Mouse (Mus musculus): ENCODE measurements around the gene Hnf1a. TPM values are rescaled to one million over a fixed set of nuclear protein-coding genes. Genes with fewer than 3 reads are reported as not detected.
A peak's percentile ranks its signal among the peaks of the same experiment; 100 is the strongest.
"Not testable (repeated sequence)": the region's sequence is repeated elsewhere in the genome, so short reads cannot be mapped to it uniquely, and the experiment has no call there.

Gene Hnf1a
- polyA plus RNA-seq, 1 experiment from 2014 or later: 0.15 TPM

- H3K9ac ChIP-seq; H3K4me1 ChIP-seq (replicated peaks); H3K9me3 ChIP-seq (replicated peaks); ATAC-seq (replicated peaks; ENCODE audit: insufficient number of reproducible peaks, insufficient read depth, low FRiP score, low read depth); H3K4me3 ChIP-seq; H3K27ac ChIP-seq; H3K36me3 ChIP-seq; H3K4me2 ChIP-seq; H3K27me3 ChIP-seq: not testable (repeated sequence)
- 87% methylated on average over 5 of the region's 5 CpGs for WGBS
Observed at GRCm38 (mm10) chr5:114917357-114917756, 53.5 kb downstream of the Hnf1a start.

- 78% methylated on average over 4 of the region's 4 CpGs for WGBS
- no peak overlapping the region for H3K4me2 ChIP-seq
Observed at GRCm38 (mm10) chr5:114916777-114917176, 54.1 kb downstream of the Hnf1a start.

GRCm38 (mm10) chr5:114915854-114916253 lies 55.0 kb downstream of the Hnf1a start:
- Histone ChIP-seq H3K9ac (no peak overlapping the region), H3K4me2 (no peak overlapping the region), H3K4me3 (no peak overlapping the region), H3K4me1 (replicated peaks) (no peaks in the 10 kb centered on the region), H3K36me3 (no peaks in the 10 kb centered on the region), H3K27ac (no peak overlapping the region), H3K27me3 (no peaks in the 10 kb centered on the region), H3K9me3 (replicated peaks) (no peaks in the 10 kb centered on the region)
- WGBS: 78% methylated on average over 5 of the region's 5 CpGs
- ATAC-seq (replicated peaks; ENCODE audit: insufficient number of reproducible peaks, insufficient read depth, low FRiP score, low read depth): no peak

More at GRCm38 (mm10) chr5:114916777-114917176, 54.1 kb downstream of the Hnf1a start:
- Histone ChIP-seq H3K36me3 (no peaks in the 10 kb centered on the region), H3K9ac (no peak overlapping the region), H3K4me3 (no peak overlapping the region), H3K27ac (no peak overlapping the region), H3K27me3 (no peaks in the 10 kb centered on the region), H3K9me3 (replicated peaks) (no peaks in the 10 kb centered on the region), H3K4me1 (replicated peaks) (no peaks in the 10 kb centered on the region)
- ATAC-seq (replicated peaks; ENCODE audit: insufficient number of reproducible peaks, insufficient read depth, low FRiP score, low read depth): no peak

- 0 out of 2 replicates have a peak, but pooled peaks have one; percentile 39 for ATAC-seq (replicated peaks; ENCODE audit: insufficient number of reproducible peaks, insufficient read depth, low FRiP score, low read depth)
- Histone ChIP-seq H3K9ac (no peak overlapping the region), H3K27me3 (no peaks in the 10 kb centered on the region), H3K9me3 (replicated peaks) (no peaks in the 10 kb centered on the region), H3K36me3 (no peaks in the 10 kb centered on the region), H3K4me2 (no peak overlapping the region), H3K4me1 (replicated peaks) (no peaks in the 10 kb centered on the region), H3K4me3 (no peak overlapping the region), H3K27ac (no peak overlapping the region)
- 54% methylated on average over 8 of the region's 8 CpGs for WGBS
Observed at GRCm38 (mm10) chr5:114914855-114915254, 56.0 kb downstream of the Hnf1a start.

- Histone ChIP-seq H3K27me3 (no peaks in the 10 kb centered on the region), H3K4me2 (no peak overlapping the region), H3K27ac (no peak overlapping the region), H3K4me1 (replicated peaks) (no peaks in the 10 kb centered on the region), H3K9ac (no peak overlapping the region), H3K4me3 (no peak overlapping the region), H3K9me3 (replicated peaks) (no peaks in the 10 kb centered on the region), H3K36me3 (no peaks in the 10 kb centered on the region)
- ATAC-seq (replicated peaks; ENCODE audit: insufficient number of reproducible peaks, insufficient read depth, low FRiP score, low read depth): no peak
- 51% methylated on average over 4 of the region's 4 CpGs for whole genome bisulfite sequencing
Observed at GRCm38 (mm10) chr5:114913686-114914085, 57.2 kb downstream of the Hnf1a start.

- no peaks in the 10 kb centered on the region for H3K27me3 ChIP-seq
- H3K9ac ChIP-seq: no peak overlapping the region
- 52% methylated on average over 13 of the region's 13 CpGs for WGBS
- H3K27ac ChIP-seq: no peak overlapping the region
- H3K9me3 ChIP-seq (replicated peaks): no peaks in the 10 kb centered on the region
- ATAC-seq (replicated peaks; ENCODE audit: insufficient number of reproducible peaks, insufficient read depth, low FRiP score, low read depth): no peak
- H3K4me3 ChIP-seq: no peak overlapping the region
- no peak overlapping the region for H3K4me2 ChIP-seq
- no peaks in the 10 kb centered on the region for H3K4me1 ChIP-seq (replicated peaks)
- no peaks in the 10 kb centered on the region for H3K36me3 ChIP-seq
Observed at GRCm38 (mm10) chr5:114908598-114909305, 62.1 kb downstream of the Hnf1a start.

GRCm38 (mm10) chr5:114902413-114902812 lies 68.5 kb downstream of the Hnf1a start:
- Histone ChIP-seq H3K36me3 (no peaks in the 10 kb centered on the region), H3K27me3 (no peaks in the 10 kb centered on the region), H3K27ac (no peak overlapping the region), H3K4me3 (no peak overlapping the region), H3K9me3 (replicated peaks) (no peaks in the 10 kb centered on the region), H3K4me2 (no peak overlapping the region), H3K9ac (no peak overlapping the region), H3K4me1 (replicated peaks) (no peaks in the 10 kb centered on the region)
- no peak for ATAC-seq (replicated peaks; ENCODE audit: insufficient number of reproducible peaks, insufficient read depth, low FRiP score, low read depth)
- 28% methylated on average over 1 of the region's 1 CpGs for WGBS

Other genes starting within 250 kb of the Hnf1a start
- 28.3 and 42.0 TPM in 2 replicates for gene Ankrd13a, start 196.4 kb downstream of the Hnf1a start, polyA plus RNA-seq (2015; fragmentation: Nextera tagmentation; extraction: Ambion mirVana)
- 31.0 and 43.2 TPM in 2 replicates for gene Git2, start 195.6 kb downstream of the Hnf1a start, polyA plus RNA-seq (2015; fragmentation: Nextera tagmentation; extraction: Ambion mirVana)
- 39.0 and 52.9 TPM in 2 replicates for gene 1500011B03Rik, start 147.6 kb downstream of the Hnf1a start, polyA plus RNA-seq (2015; fragmentation: Nextera tagmentation; extraction: Ambion mirVana)
- gene 4930519G04Rik, start 117.4 kb downstream of the Hnf1a start, polyA plus RNA-seq (2015; fragmentation: Nextera tagmentation; extraction: Ambion mirVana): not detected in 2 replicates
- not detected in 2 replicates for gene Gm9936, start 112.4 kb downstream of the Hnf1a start, polyA plus RNA-seq (2015; fragmentation: Nextera tagmentation; extraction: Ambion mirVana)
- gene Oasl2, start 74.2 kb downstream of the Hnf1a start, polyA plus RNA-seq (2015; fragmentation: Nextera tagmentation; extraction: Ambion mirVana): 7.3 and 19.6 TPM in 2 replicates
- 0.63 and 0.91 TPM in 2 replicates for gene Oasl1, start 47.9 kb downstream of the Hnf1a start, polyA plus RNA-seq (2015; fragmentation: Nextera tagmentation; extraction: Ambion mirVana)
- gene 2210016L21Rik, start 28.9 kb downstream of the Hnf1a start, polyA plus RNA-seq (2015; fragmentation: Nextera tagmentation; extraction: Ambion mirVana): 36.0 and 40.0 TPM in 2 replicates
- gene Sppl3, start 40.0 kb upstream of the Hnf1a start, polyA plus RNA-seq (2015; fragmentation: Nextera tagmentation; extraction: Ambion mirVana): 17.8 and 22.4 TPM in 2 replicates
- gene Gm10401, start 127.2 kb upstream of the Hnf1a start, polyA plus RNA-seq (2015; fragmentation: Nextera tagmentation; extraction: Ambion mirVana): 13.5 and 17.4 TPM in 2 replicates
- gene Acads, start 148.3 kb upstream of the Hnf1a start, polyA plus RNA-seq (2015; fragmentation: Nextera tagmentation; extraction: Ambion mirVana): 122 and 123 TPM in 2 replicates
- 18.1 and 21.8 TPM in 2 replicates for gene Unc119b, start 163.9 kb upstream of the Hnf1a start, polyA plus RNA-seq (2015; fragmentation: Nextera tagmentation; extraction: Ambion mirVana)
- gene Mlec, start 187.1 kb upstream of the Hnf1a start, polyA plus RNA-seq (2015; fragmentation: Nextera tagmentation; extraction: Ambion mirVana): 54.4 and 76.7 TPM in 2 replicates
- gene Cabp1, start 223.3 kb upstream of the Hnf1a start, polyA plus RNA-seq (2015; fragmentation: Nextera tagmentation; extraction: Ambion mirVana): 0.96 and 1.2 TPM in 2 replicates